Mouse (Mus musculus) adrenal gland, adult 8-10 months (tissue): ENCODE data around the gene H2-T24. TPM values are rescaled to one million over a fixed set of nuclear protein-coding genes. Genes with fewer than 3 reads are reported as not detected.
"Not testable (repeated sequence)": the region's sequence is repeated elsewhere in the genome, so short reads cannot be mapped to it uniquely, and the experiment has no call there.

Source experiments
- DNase-seq: peaks from one replicate; pipeline ENCODE4 v3.0.0; 2022
- total RNA-seq, 4 experiments: library from RNA; stranded (reverse); gene quantifications; 2 replicates each; pipeline ENCODE4 v1.2.4; 2022

H2-T24 gene
- total RNA-seq, 4 experiments from 2014 or later: 6.0 to 9.2 (median 6.9) TPM

DNA sequence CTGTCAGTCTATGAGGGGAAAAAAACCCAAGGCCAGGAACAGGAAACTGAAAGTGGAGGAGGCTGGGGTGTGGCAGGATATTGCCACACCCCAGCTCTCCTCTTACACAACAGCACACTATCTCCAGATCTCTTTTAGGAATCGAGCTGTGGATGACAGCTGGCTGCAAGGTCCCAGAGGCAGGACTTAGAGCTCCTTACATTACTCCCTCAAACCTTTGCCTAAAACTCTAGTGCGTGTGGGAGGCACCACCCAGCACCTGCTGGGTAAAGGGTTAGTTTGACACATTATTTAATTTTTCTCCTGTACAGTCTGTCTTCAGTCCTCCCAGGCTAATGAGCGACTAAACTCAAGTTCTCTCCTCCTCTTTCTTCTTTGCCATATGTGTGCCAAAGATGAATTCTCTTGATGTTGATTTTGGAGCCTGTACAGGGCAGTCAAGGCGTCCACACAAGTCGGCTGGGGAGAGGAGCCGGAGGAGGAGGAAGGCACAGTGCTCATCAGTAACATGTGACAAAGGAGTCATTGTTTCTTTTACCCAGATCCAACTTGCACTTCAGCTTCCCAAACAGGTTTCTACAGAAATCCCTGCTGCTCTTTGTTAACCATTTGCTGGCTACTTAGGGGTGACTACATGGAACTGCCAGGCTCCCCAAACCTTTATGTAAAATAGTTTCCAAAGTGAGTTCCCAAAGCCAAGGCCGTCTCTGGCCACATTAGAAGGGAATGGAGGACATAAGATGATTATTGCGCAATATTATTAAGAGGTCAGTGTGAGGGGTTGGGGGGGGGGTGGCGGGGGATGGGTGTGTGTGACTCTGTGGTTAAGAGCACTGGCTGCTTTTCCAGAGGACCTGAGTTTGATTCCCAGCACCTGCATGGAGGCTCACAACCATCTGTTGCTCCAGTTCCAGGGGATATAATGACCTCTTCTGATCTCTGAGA lies 3.6 kb upstream of the H2-T24 start:
- no peak for DNase-seq

DNA sequence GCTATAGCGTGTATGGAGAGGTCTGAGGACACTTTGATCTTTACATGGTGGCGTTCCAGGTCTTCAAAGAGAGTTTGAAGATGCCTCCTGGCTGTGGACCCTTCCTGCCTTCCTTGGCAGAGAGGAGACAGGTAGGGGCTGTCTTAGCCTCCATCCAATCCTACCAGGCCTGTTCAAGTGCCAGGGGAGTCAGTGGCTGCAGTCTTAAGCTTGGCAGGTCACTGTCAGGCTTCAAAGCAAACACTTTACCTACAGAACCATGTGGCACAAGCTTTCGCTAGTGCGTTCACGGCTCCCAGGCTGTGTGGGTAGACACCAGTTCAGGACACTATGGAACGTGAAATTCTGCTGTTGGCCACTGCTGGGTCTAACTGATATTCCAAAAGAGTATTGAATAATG lies 2.6 kb upstream of the H2-T24 start:
- DNase-seq: no peak

DNA sequence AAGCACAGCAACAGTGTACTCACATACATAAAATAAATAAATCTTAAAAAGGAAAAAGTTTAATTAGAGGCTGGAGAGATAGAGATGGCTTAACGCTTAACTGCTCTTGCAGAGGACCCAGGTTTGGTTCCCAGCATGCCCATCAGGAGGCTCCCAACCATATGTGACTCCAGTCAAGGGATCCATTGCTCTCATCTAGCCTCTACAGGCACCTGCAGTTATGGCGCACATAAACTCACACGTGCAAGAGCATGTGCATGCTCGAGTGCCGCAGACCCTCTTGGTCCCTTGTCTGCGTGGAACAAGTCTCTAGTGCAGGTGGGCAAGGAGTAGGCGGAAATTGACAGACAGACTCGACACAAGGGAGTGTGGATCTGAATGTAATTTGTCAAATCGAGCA lies 1.7 kb upstream of the H2-T24 start:
- no peak for DNase-seq

DNA sequence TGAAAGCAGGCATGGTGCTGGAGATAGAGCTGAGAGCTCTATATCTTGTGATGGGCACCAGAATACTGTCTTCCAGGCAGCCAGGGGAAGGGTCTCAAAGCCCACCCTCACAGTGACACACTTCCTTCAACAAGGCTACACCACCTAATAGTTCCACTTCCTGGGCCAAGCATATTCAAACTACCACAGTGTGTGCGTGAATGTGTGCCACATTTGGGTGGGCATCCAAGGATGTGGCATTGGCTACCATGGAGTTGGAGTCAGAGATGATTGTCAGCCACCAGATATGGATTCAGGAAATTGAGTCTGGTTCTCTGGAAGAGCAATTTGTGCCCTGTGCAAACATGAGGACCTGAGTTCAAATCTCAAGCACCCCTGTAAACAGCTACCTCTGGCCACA lies 949 bp upstream of the H2-T24 start:
- no peak for DNase-seq

- DNase-seq: no peak
Measured at GRCm38 (mm10) chr17:36019519-36019918, 841 bp downstream of the H2-T24 start.

DNA sequence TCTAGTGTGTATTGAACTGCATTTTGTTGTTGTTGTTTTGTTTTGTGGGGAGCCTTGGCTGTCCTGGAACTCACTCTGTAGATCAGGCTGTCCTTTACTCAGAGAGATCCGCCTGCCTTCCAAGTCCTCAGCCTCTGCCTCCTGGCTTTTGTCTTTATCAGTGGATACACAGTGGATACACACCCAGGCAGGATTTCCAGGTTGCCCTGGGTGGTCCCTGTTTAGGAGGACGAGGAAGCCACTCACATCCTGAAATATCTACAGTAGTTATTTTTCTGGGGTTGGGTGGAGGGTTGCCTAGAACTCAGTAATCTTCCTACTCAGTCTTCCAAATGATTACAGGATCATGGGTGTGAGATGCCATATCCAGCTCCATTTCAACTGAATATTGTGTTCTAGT lies 1.4 kb downstream of the H2-T24 start:
- no peak for DNase-seq

DNA sequence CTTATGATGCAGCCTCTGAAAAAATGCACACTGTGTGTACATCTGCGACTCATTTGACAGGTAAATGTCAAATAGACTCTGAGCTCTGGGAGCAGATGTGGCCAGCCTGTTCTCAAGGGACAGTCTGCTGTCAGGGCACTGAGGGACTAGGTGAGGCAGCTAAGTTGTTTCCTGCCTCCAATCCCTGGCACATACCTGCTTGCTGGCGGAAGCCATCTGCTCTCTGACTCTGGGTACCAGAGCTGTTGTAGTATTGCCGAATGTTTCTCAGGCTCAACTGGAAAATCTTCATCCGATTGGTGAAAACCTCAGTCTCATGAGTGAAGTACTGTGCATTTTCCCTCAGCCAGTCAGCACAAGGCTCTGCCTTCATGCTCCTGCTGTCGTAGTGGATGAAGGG lies 3.3 kb downstream of the H2-T24 start:
- DNase-seq: no peak

- no peak for DNase-seq
Measured at GRCm38 (mm10) chr17:36014977-36015376, 5.4 kb downstream of the H2-T24 start.

GRCm38 (mm10) chr17:36004409-36004808 lies 16.0 kb downstream of the H2-T24 start:
- DNase-seq: not testable (repeated sequence)

DNA sequence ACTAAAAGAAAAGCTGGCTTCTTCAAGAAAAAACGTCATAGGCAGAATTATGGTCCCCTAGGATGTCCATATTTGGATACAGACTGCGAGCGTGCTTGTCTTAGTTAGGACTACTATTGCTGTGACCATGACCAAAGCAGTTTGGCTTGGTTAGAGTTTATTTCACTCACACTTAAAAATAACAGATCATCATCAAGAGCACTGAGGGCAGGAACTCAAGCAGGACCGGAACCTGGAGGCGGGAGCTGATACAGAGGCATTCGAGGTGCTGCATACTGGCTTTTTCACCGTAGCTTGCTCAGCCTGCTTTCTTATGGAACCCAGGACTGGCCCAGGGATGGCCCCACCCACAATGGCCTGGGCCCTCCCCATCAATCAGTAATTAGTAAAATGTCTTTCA lies 17.0 kb downstream of the H2-T24 start:
- DNase-seq: no peak

DNA sequence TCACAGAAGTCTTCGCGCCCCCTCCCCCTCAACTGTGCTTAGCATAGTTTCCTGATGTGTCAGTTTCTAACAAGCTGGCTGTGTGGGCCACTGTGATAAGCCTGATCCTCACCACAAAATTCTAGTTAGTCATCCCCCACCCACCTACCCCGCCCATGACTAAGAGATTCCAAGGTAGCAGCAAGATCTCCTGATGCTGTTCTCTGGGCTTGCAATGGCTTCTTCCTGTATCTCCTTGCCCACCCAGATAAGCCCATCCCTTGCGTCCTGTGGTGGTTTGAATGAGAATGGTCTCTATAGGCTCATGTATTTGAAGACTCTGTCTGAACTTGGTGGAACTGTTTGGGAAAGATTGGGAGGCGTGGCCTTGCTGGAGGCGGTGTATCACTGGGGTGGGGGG lies 18.4 kb downstream of the H2-T24 start:
- no peak for DNase-seq

DNA sequence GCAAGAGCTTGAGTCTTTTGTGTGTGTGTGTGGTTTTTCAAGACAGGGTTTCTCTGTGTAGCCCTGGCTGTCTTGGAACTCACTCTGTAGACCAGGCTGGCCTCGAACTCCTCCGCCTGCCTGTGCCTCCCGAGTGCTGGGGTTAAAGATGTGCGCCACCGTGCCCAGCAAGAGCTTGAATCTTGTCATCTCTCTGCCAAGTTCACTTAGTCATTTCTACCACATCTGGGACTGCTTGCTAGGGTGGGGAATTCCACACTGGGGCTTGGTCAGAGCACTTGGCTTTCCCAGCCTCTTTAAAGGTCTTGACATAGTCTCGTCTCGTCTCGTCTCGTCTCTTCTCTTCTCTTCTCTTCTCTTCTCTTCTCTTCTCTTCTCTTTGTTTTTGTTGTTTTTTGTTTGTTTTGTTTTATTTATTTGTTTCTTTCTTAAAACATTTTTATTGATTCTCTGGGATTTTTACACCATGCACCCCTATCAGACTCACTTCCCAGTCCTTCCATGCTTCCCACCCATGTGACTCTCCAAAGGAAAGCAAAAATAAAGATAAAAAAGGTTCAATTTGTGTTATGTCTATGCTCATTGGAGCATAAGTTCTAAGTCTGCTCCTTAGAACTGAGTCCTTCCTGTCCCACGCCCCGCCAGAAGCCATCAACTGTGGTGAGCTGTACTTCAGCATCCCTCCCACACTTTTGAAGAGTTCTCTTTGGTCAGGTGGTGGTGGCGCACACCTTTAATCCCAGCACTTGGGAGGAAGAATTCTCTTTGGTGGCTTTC lies 19.1 kb downstream of the H2-T24 start:
- DNase-seq: no peak

GRCm38 (mm10) chr17:36000349-36000748 lies 20.0 kb downstream of the H2-T24 start:
- DNase-seq: no peak

GRCm38 (mm10) chr17:35999356-35999755 lies 21.0 kb downstream of the H2-T24 start:
- DNase-seq: no peak

GRCm38 (mm10) chr17:35998545-35999305 lies 21.6 kb downstream of the H2-T24 start:
- DNase-seq: no peak

- no peak for DNase-seq
Measured at GRCm38 (mm10) chr17:35997713-35998510, 22.4 kb downstream of the H2-T24 start.

GRCm38 (mm10) chr17:35996949-35997348 lies 23.4 kb downstream of the H2-T24 start:
- DNase-seq: peak; percentile 94

- DNase-seq: no peak
Measured at GRCm38 (mm10) chr17:35994879-35995240, 25.5 kb downstream of the H2-T24 start.

- DNase-seq: peak; percentile 78
Measured at GRCm38 (mm10) chr17:35994175-35994878, 26.0 kb downstream of the H2-T24 start.

DNA sequence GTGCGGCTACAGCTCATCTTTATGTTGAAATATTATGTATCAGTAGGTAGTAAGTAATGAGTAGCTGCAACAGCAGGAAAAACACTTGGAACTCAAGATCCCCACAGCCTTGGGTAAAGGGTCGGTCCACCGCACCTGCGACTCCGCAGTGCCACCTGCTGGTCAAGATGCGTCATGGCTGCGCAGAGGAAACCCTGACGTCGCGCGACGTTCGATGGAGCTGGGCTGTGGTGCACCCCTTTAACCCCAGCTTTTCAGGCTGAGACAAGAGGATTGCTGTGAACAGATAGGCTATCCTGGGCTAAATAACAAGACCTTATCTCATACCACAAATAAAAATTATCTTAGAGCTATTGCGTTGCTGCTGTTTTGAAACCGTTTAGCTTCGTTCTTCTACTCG lies 26.7 kb downstream of the H2-T24 start:
- DNase-seq: peak; percentile 47

- DNase-seq: no peak
Measured at GRCm38 (mm10) chr17:35991781-35992180, 28.6 kb downstream of the H2-T24 start.
